Mouse (Mus musculus) MEL-GATA-1-ER (cell line): ENCODE measurements around the gene Arhgef11.
"Not testable (repeated sequence)": the region's sequence is repeated elsewhere in the genome, so short reads cannot be mapped to it uniquely, and the experiment has no call there.

Experiments used
- DNase-seq: peaks from one replicate; pipeline ENCODE4 v3.0.0-alpha.2; 2012; ENCODE audit warnings: low read depth; ENCODE audit errors: extremely low read depth

The Arhgef11 gene

GRCm38 (mm10) chr3:87616957-87617810 lies at the start of gene Arhgef11:
Arhgef11 (plus strand) TSS chr3:87617559.
- DNase-seq = peak; percentile 32

GRCm38 (mm10) chr3:87568681-87569080 lies 48.7 kb upstream of the Arhgef11 start:
- no peak for DNase-seq

GRCm38 (mm10) chr3:87575766-87576165 lies 41.6 kb upstream of the Arhgef11 start:
- peak; percentile 38 for DNase-seq

- DNase-seq = no peak
Observed at GRCm38 (mm10) chr3:87582259-87582658, 35.1 kb upstream of the Arhgef11 start.

- no peak for DNase-seq
Observed at GRCm38 (mm10) chr3:87593793-87594192, 23.6 kb upstream of the Arhgef11 start.

GRCm38 (mm10) chr3:87595328-87595727 lies 22.0 kb upstream of the Arhgef11 start:
- not testable (repeated sequence) for DNase-seq

GRCm38 (mm10) chr3:87601077-87601476 lies 16.3 kb upstream of the Arhgef11 start:
- DNase-seq = not testable (repeated sequence)

- no peak for DNase-seq
Observed at GRCm38 (mm10) chr3:87616354-87616753, 1.0 kb upstream of the Arhgef11 start.

- peak; percentile 26 for DNase-seq
Observed at GRCm38 (mm10) chr3:87617811-87618130, 412 bp downstream of the Arhgef11 start.

GRCm38 (mm10) chr3:87618240-87618639 lies 881 bp downstream of the Arhgef11 start:
- DNase-seq = no peak

- no peak for DNase-seq
Observed at GRCm38 (mm10) chr3:87618981-87619710, 1.8 kb downstream of the Arhgef11 start.

- no peak for DNase-seq
Observed at GRCm38 (mm10) chr3:87620218-87620891, 3.0 kb downstream of the Arhgef11 start.

GRCm38 (mm10) chr3:87624899-87625298 lies 7.5 kb downstream of the Arhgef11 start:
- no peak for DNase-seq

GRCm38 (mm10) chr3:87630899-87631298 lies 13.5 kb downstream of the Arhgef11 start:
- no peak for DNase-seq

GRCm38 (mm10) chr3:87631408-87631807 lies 14.0 kb downstream of the Arhgef11 start:
- no peak for DNase-seq

GRCm38 (mm10) chr3:87635514-87635913 lies 18.2 kb downstream of the Arhgef11 start:
- no peak for DNase-seq

- DNase-seq = no peak
Observed at GRCm38 (mm10) chr3:87643453-87643852, 26.1 kb downstream of the Arhgef11 start.

GRCm38 (mm10) chr3:87646174-87646573 lies 28.8 kb downstream of the Arhgef11 start:
- no peak for DNase-seq

GRCm38 (mm10) chr3:87649063-87649462 lies 31.7 kb downstream of the Arhgef11 start:
- no peak for DNase-seq

- no peak for DNase-seq
Observed at GRCm38 (mm10) chr3:87658348-87658747, 41.0 kb downstream of the Arhgef11 start.

GRCm38 (mm10) chr3:87659692-87660429 lies 42.5 kb downstream of the Arhgef11 start:
- no peak for DNase-seq
